Mouse (Mus musculus) thymus, postnatal 14 days (tissue): ENCODE data around the gene Stox1.
"Not testable (repeated sequence)": the region's sequence is repeated elsewhere in the genome, so short reads cannot be mapped to it uniquely, and the experiment has no call there.

ENCODE experiments used
- DNase-seq: peaks from one replicate; pipeline ENCODE4 v3.0.0; 2021

The Stox1 gene

GRCm38 (mm10) chr10:62725771-62726687 lies at the start of gene Stox1:
Gene Stox1 (minus strand): TSS chr10:62726128.
- peak; percentile 71 for DNase-seq

DNA sequence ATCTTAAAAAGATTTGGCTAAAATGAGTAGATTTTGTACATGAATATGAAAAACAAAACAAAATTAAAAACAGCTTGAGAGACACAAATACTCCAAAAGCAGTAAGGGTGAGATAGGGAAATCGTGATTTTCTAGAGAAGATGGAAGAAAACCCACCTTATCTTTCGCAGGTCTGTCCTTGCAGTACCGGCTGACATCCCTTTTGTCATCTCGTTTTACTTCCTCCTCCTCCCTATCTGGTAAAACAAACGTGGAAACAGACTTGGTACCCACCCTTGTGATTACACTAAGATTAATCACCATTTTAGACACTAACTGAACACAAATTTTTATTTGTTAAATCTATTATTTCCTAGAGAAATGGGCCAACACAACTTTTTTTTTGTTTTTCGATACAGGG lies 24.9 kb upstream of the Stox1 start:
- no peak for DNase-seq

DNA sequence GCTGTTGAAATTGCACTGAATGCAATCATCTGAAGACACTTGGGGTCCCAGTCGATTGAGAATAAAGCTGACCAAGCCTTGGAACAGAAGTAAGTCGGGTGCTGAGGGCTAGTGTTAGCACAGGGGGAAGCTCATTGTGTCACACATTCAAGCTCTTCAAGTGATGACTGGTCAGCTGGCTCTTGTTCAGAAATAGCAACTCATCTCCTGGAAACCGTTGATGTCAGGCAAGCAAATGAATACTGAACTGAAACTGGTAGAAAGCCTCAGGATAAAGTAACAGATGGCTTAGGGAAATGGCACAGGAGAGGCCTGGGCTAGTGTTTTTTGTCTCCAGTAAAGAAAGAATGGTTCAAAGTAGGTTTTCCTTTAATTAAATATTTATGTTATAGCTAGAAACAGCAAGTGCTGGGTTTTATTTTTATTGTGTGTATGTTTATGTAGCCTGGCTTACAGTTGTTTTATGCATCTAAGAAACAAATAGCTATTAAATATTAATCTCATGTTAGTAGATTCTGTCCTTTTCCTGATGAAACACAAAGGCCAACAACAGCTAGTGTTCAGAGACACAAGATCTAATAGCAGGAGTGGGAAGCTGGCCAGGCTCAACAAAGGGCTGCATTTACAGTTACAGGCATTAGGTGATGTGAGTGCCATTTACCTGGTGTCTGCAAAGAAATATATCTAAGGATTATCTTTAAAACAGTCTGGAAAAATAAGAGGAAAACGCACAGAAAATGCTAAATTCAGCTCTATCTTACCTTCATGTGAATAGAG lies 14.2 kb upstream of the Stox1 start:
- DNase-seq: no peak

GRCm38 (mm10) chr10:62736965-62737688 lies 11.2 kb upstream of the Stox1 start:
- no peak for DNase-seq

- DNase-seq: no peak
These were observed 4.9 kb upstream of the Stox1 start for GRCm38 (mm10) chr10:62730826-62731225.

GRCm38 (mm10) chr10:62724936-62725335 lies 992 bp downstream of the Stox1 start:
- no peak for DNase-seq

DNA sequence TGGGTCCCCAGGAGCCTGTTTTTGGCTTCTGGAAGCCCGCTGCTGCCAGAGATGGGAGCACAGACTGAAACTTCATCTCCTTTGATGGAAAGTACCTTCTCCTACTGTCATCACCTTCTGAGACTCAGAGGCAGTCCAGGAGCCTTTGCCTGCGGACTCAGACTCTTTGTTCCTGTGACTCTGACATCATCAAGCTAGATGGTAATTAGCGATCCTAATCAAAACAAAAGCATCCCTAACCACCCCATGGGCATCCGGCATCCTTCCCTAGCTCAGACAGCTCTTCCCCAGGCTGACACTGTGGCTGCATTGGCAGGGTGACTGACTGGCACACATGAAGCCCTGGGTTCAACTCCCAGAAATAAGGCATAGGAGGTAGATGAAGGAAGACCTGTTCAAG lies 3.2 kb downstream of the Stox1 start:
- no peak for DNase-seq

DNA sequence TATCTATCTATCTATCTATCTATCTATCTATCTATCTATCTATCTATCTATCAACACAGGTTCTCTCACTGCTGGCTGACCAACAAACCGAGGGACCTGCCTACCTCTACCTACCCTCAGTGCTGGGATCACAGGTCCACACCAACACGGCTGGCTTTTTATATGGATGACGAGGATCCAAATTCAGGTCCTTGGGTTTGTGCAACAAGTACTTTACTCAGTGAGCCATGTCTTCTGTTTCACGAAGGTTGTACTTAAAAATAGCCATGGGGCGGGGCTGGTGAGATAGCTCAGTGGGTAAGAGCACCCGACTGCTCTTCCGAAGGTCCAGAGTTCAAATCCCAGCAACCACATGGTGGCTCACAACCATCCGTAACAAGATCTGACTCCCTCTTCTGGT lies 5.4 kb downstream of the Stox1 start:
- not testable (repeated sequence) for DNase-seq

DNA sequence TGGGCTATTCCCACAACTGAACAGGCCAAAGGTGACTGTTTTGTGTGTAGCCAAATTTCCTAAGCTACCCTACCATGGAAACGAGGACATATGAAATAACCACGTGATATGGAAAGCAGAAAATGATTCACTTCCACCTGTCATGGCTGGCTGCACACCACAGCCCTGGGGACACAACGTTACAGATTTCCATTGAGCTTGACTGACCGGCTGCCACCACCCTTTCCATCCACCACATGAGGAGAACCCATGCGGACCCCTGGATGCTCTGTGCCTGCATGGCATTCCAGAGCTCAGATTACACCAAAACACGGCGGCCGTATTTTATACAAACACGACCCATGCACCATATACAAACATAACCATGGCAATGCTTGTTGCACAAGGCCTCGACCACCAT lies 12.5 kb downstream of the Stox1 start:
- DNase-seq: no peak

DNA sequence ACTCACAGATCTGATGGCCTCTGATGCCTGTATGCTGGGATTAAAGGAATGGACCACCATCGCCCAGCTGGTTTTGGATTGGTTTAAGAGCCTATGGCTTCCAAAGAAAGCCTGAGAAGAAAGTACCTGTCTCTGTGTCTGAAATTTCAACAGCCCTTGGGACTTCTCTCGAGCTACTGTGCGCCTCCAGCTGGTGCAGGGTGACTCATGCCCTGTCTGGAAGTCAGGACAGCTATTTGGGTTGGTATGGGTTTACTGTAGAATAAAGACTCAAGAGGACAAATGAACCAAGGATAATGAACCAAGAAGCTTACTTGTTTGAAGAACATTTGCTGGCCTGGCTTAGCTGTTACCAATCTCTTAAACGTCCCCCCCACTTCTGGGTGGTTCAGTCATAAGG lies 22.3 kb downstream of the Stox1 start:
- DNase-seq: no peak

- no peak for DNase-seq
These were observed 23.5 kb downstream of the Stox1 start for GRCm38 (mm10) chr10:62702436-62702835.

DNA sequence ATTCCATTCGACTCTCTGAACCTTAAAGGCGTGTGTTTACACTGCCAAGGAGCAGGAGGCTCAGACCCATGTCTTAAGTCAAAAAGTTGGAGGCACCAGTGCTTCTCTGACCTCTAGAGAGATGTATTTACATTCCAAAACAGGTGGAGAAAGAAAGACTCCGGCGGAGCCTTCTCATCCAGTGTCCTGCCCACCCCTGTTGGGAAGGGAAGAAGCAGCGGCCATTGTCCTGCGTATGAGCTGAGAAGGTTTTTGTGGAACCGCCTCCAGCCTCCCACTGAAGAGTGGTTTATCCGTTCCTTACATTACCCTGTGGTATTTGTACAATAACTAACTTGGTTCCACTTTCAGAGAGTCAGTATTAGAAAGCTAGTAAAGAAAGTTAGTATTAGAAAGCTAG lies 33.2 kb downstream of the Stox1 start:
- DNase-seq: no peak

DNA sequence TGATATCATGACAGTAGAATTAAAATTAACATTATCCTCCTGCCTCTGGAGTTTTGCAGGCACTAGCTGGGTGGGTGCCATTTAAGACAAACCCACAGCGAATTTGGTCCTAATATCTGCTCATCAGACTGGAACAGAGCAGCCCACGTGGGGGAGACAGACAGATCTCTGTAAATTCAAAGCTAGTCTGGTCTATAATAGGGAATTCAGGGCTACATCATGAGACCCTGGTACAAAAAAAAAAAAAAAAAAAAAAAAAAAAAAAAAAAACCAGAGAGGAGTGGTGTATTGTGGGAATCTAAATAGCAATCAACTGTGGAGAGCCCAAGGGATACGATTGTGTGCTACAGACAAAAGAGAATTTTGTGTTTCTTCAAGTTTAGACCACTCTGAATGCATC lies 33.7 kb downstream of the Stox1 start:
- DNase-seq: no peak

GRCm38 (mm10) chr10:62687032-62687674 lies 38.8 kb downstream of the Stox1 start:
- DNase-seq: no peak

GRCm38 (mm10) chr10:62683043-62683442 lies 42.9 kb downstream of the Stox1 start:
- DNase-seq: peak; percentile 36

DNA sequence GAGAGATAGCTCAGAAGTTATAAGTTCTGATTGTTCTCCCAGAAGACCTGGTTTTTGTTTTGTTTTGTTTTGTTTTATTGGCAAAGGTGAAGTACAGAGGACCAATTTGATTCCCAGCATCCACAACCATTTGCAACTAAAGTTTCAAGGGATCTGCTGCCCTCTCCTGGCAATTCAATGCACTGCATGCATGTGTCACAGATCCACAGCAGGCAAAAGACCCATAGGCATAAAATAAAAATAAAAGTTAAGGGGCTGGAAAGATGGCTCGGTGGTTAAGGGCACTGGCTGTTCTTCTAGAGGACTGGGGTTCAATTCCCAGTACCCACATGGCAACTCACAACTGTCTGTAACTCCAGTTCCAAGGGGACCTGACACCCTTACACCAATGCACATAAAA lies 46.1 kb downstream of the Stox1 start:
- no peak for DNase-seq

- no peak for DNase-seq
These were observed 48.6 kb downstream of the Stox1 start for GRCm38 (mm10) chr10:62677329-62677728.

DNA sequence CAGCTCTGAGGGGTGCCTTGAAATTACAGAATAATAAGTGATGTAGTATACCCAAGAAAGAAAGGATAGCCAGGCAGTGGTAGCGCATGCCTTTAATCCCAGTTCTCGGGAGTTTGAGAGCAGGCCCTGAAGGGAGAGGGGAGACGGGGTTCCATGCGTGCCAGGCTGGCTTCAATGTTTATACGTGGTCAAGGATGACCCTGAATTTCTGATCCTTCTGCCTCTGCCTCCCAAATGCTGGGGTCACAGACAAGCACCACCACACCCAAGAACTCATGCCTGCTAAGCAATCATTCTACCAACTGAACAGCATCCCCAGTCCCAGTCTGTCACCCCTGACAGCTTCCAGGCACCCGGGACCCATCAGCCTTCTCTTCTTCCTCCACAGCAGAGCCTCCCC lies 49.7 kb downstream of the Stox1 start:
- DNase-seq: no peak

DNA sequence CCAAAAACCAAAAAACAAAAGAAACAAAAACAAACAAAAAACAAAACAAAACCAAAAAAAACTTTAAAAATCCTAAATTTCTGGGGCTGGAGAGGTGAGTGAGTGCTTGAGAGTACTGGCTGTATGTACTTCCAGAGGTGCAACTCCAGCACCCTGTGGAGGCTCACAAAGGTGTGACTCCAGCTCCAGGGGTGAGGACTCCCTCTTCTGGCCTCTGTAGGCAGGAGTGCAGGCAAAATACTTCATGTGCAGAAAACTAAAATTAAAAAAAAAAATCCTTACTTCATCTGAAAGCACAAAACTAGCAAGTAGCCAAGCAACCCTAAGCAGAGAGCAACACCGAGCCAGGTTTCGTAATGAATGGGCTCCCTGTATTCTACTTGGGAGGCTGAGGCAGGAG lies 53.6 kb downstream of the Stox1 start:
- DNase-seq: peak; percentile 19

GRCm38 (mm10) chr10:62669245-62669644 lies 56.7 kb downstream of the Stox1 start:
- no peak for DNase-seq

DNA sequence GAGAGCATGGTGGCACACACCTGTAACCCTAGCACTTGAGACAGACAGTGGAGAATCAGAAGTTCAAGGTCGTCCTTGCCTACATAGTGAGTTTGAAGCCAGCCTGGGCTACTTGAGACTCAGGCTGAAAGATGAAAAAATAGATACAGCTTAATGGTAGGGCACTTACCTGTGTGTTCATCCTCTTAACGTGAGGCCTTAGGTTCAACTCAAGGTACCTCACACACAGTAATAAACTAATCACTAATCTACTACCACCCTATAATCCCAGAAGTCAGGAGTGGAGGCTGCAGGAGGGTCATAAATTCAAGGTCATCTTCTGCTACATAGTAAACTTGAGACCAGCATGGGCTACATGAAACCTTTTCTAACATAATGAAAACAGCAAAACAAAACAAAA lies 57.5 kb downstream of the Stox1 start:
- no peak for DNase-seq

- DNase-seq: no peak
These were observed 57.9 kb downstream of the Stox1 start for GRCm38 (mm10) chr10:62668043-62668442.
